Mouse (Mus musculus) cerebellum, adult 11-12 months (tissue): ENCODE results near the gene Gm17783.
"Not testable (repeated sequence)": the region's sequence is repeated elsewhere in the genome, so short reads cannot be mapped to it uniquely, and the experiment has no call there.

Experiments used
- DNase-seq: peaks from one replicate; pipeline ENCODE4 v3.0.0; 2022

The Gm17783 gene

GRCm38 (mm10) chr16:45531950-45532349 lies at the start of gene Gm17783:
TSS of gene Gm17783 (minus strand) at chr16:45532050.
- DNase-seq, result no peak

GRCm38 (mm10) chr16:45579883-45580282 lies 48.0 kb upstream of the Gm17783 start:
- no peak for DNase-seq

- DNase-seq, result no peak
Observed at GRCm38 (mm10) chr16:45572307-45572706, 40.5 kb upstream of the Gm17783 start.

GRCm38 (mm10) chr16:45561747-45562146 lies 29.9 kb upstream of the Gm17783 start:
- no peak for DNase-seq

- DNase-seq, result no peak
Observed at GRCm38 (mm10) chr16:45551579-45551978, 19.7 kb upstream of the Gm17783 start.

DNA sequence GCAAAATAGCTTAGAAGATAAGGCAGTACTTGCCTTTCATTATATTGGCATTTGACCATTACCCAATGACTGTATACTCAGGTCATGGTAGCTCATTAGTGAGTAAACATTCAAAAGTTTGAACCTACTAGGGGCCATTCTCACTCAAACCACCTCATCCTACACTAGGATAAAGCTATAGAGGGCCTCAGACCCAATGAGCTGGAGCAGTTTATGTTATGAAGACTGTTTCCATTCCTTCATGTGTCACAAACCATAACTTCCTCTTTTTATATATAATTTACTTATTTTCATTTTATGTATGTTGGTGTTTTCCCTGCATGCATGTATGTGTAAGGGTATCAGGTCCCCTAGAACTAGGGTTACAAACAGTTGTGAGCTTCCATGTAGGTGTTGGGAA lies 16.1 kb upstream of the Gm17783 start:
- no peak for DNase-seq

DNA sequence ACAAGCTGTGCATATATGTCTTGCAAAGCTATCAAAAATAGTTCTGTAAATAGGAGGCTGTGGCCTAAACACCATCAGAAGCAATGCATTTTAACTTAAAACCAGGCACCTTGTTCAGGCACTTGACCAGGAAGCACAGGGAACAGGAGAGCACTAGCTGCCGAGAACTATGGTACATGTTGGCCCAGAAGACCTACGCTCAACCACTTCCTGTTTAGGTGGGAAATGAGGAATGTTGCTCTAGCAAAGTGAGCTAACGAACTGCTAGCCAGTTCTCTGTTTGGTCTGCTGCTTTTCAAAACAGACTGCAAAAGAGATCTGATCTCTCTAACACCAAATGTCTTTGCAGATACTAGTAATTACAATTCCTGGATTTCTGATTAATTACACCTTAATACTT lies 12.5 kb upstream of the Gm17783 start:
- DNase-seq, result no peak

- DNase-seq, result no peak
Observed at GRCm38 (mm10) chr16:45542108-45542507, 10.3 kb upstream of the Gm17783 start.

- DNase-seq, result not testable (repeated sequence)
Observed at GRCm38 (mm10) chr16:45538342-45538741, 6.5 kb upstream of the Gm17783 start.

DNA sequence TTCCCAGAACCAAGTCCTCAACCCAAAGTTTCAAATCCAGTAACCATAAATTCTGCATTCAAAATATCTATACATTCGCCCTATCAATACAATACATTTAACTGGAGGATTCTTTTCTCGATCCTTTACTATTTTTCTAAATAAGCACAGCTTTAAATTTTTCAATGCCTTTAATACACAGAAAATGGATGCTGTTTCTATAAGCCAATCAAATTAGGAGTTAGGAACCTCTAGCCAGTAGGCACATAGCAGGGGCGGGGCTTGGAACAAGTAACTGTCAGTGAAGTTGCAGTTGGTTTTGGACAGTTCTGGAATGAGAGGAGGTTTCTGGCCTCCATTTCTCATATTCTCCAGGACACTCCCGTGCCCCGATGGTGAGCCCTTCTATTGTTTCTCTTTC lies 3.2 kb upstream of the Gm17783 start, which contains the start of gene Slc9c1:
Gene Slc9c1 (plus strand): TSS at position 301 of the 400 bp plus-strand sequence.
- DNase-seq, result no peak

GRCm38 (mm10) chr16:45525551-45525950 lies 6.3 kb downstream of the Gm17783 start:
- DNase-seq, result no peak

GRCm38 (mm10) chr16:45495326-45495725 lies 36.5 kb downstream of the Gm17783 start:
- DNase-seq, result no peak

DNA sequence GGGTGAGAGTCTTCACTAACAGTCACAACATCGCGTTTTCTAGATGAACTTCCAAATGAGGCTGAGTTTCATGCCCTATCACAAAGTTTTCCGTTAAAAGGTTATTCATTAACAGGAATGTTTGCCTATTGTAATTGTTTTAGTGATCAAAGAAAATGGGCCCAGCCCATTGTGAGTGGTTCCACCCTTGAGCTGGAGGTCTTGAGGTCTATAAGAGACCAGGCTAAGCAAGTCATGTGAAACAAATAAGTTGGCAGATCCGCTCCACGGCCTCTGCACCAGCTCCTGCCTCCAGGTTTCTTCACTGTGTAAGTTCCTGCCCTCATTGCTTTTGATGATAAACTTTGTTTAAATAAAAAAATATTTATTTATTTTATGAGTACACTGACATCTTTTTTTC lies 38.9 kb downstream of the Gm17783 start, which contains the start of gene Gm609:
Gene Gm609 (minus strand): TSS at position 43 of the 400 bp plus-strand sequence.
- DNase-seq, result no peak

DNA sequence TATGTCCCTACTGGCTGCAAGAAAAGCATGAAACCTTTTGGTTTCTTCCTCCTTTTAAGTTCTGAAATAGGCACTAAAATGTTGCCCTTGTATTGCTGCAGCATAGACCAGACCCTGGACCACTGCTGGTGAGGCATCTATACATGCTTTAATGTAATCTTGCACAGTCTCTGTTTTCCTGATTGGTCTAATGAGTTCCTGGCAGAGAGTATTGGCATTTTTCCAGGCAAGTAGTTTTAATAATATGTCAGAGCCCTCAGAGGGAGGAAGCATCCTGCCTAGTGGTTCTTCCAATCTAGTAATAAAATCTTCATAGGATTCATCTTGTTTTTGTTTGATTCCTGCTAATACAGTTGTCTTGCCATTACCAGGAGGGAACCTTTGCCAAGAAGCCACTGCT lies 54.9 kb downstream of the Gm17783 start:
- no peak for DNase-seq

GRCm38 (mm10) chr16:45471836-45472235 lies 60.0 kb downstream of the Gm17783 start:
- DNase-seq, result not testable (repeated sequence)
